Mouse (Mus musculus) neutrophil, adult 5-6 weeks (primary cell): ENCODE measurements around the gene Akap3. TPM values are rescaled to one million over a fixed set of nuclear protein-coding genes. Genes with fewer than 3 reads are reported as not detected.

Source experiments
- total RNA-seq: library from RNA; stranded (forward); fragments of 200-1000 nt; gene quantifications from 2 replicates; pipeline ENCODE4 v1.2.3, GENCODE M21; 2017

Gene Akap3
- total RNA-seq, 1 experiment from 2014 or later = not detected

Other genes with a start within 250 kb of the Akap3 start
- gene Kcna1, start 206.7 kb upstream of the Akap3 start, total RNA-seq = not detected in 2 replicates
- not detected in 2 replicates for gene Kcna6, start 112.4 kb upstream of the Akap3 start, total RNA-seq
- 31.5 and 36.2 TPM in 2 replicates for gene Ndufa9, start 4.0 kb upstream of the Akap3 start, total RNA-seq
- gene Dyrk4, start 68.7 kb downstream of the Akap3 start, total RNA-seq = 0.61 TPM in 1 of 2 replicates, not detected in the other
- 0.70 and 3.6 TPM in 2 replicates for gene Rad51ap1, start 86.5 kb downstream of the Akap3 start, total RNA-seq
- gene D6Wsu163e, start 86.9 kb downstream of the Akap3 start, total RNA-seq = 41.4 and 50.7 TPM in 2 replicates
- gene Fgf6, start 162.5 kb downstream of the Akap3 start, total RNA-seq = not detected in 2 replicates
- gene Fgf23, start 219.8 kb downstream of the Akap3 start, total RNA-seq = not detected in 2 replicates